Mouse (Mus musculus) liver, embryonic 16.5 days (tissue): ENCODE data around the gene Kcnq1. TPM values are rescaled to one million over a fixed set of nuclear protein-coding genes. Genes with fewer than 3 reads are reported as not detected.

Source experiments
- ATAC-seq: fragments of 200-750 bp; cut with Nextera tagmentation; 2 replicates; pipeline ENCODE4 v1.8.0; 2017; ENCODE audit warnings: low read depth, mild to moderate bottlenecking, moderate number of reproducible peaks, moderate library complexity
- H3K27ac ChIP-seq: fragments of 300-500 bp; sonication (generic); 2 replicates; pipeline ENCODE4 v1.5.1; 2014; ENCODE audit warnings: mild to moderate bottlenecking, low read length
- H3K27me3 ChIP-seq: fragments of 300-500 bp; sonication (generic); 2 replicates; pipeline ENCODE4 v1.6.1; 2014; ENCODE audit warnings: low read depth, low read length, mixed read lengths; ENCODE audit not compliant: control insufficient read depth, insufficient read depth
- H3K36me3 ChIP-seq: fragments of 300-500 bp; sonication (generic); 2 replicates; pipeline ENCODE4 v1.6.1; 2014; ENCODE audit warnings: mild to moderate bottlenecking; ENCODE audit not compliant: control insufficient read depth, insufficient read depth
- H3K4me1 ChIP-seq: fragments of 300-500 bp; sonication (generic); 2 replicates; pipeline ENCODE4 v1.6.1; 2014; ENCODE audit warnings: low read depth, low read length, mixed read lengths; ENCODE audit not compliant: control insufficient read depth
- H3K4me2 ChIP-seq: fragments of 300-500 bp; sonication (generic); 2 replicates; pipeline ENCODE4 v1.6.1; 2014; ENCODE audit warnings: low read depth, low read length, mixed read lengths
- H3K4me3 ChIP-seq: fragments of 300-500 bp; sonication (generic); 2 replicates; pipeline ENCODE4 v1.5.1; 2014; ENCODE audit warnings: low read depth, mild to moderate bottlenecking, low read length
- H3K9ac ChIP-seq: fragments of 300-500 bp; sonication (generic); 2 replicates; pipeline ENCODE4 v1.6.1; 2014; ENCODE audit warnings: low read depth, low read length
- H3K9me3 ChIP-seq: fragments of 300-500 bp; sonication (generic); replicated peaks from 2 replicates; pipeline ENCODE4 v1.6.1; 2016; ENCODE audit warnings: low read length; ENCODE audit not compliant: control insufficient read depth
- WGBS: fragments of 180-500 bp; shearing (Covaris S2); extraction: QIAGEN DNeasy Blood & Tissue Kit; methylation state at CpG from one replicate; pipeline ENCODE4 v1.1.7; 2014; ENCODE audit not compliant: insufficient replicate concordance; 5-methylcytosine and 5-hydroxymethylcytosine counted together
- polyA plus RNA-seq: library from polyadenylated mRNA; unstranded; fragments of >200 nt; fragmentation: Nextera tagmentation; extraction: Ambion mirVana; gene quantifications from 2 replicates; pipeline ENCODE4 v1.2.1, GENCODE M21; 2015

The Kcnq1 gene
- polyA plus RNA-seq, 1 experiment from 2014 or later = 0.65 TPM

GRCm38 (mm10) chr7:143067897-143068296, 38.3 kb upstream of the Kcnq1 start:
- no peak for ATAC-seq
- Histone ChIP-seq H3K27ac (no peak overlapping the region), H3K9ac (no peak overlapping the region), H3K4me3 (no peak overlapping the region), H3K4me1 (peaks cover 15% of the 10 kb centered on the region), H3K27me3 (no peaks in the 10 kb centered on the region), H3K36me3 (peaks cover 20% of the 10 kb centered on the region), H3K4me2 (no peak overlapping the region), H3K9me3 (no peaks in the 10 kb centered on the region)
- WGBS = 72% methylated on average over 3 of the region's 3 CpGs

GRCm38 (mm10) chr7:143068316-143068881, 37.8 kb upstream of the Kcnq1 start:
- WGBS = 57% methylated on average over 13 of the region's 13 CpGs
- ATAC-seq = no peak
- peaks cover 15% of the 10 kb centered on the region for H3K4me1 ChIP-seq
- H3K27me3 ChIP-seq = no peaks in the 10 kb centered on the region
- peaks cover 15% of the 10 kb centered on the region for H3K36me3 ChIP-seq
- peak overlapping the region; percentile 76 for H3K9ac ChIP-seq
- peak overlapping the region; percentile 90 for H3K4me2 ChIP-seq
- no peaks in the 10 kb centered on the region for H3K9me3 ChIP-seq
- H3K4me3 ChIP-seq = peak overlapping the region; percentile 81
- peak overlapping the region; percentile 74 for H3K27ac ChIP-seq

- peak within 1 kb of the TSS; percentile 74 for H3K27ac ChIP-seq
- H3K4me3 ChIP-seq = peak within 1 kb of the TSS; percentile 81
- peak within 1 kb of the TSS; percentile 76 for H3K9ac ChIP-seq
- WGBS = under 1% methylated on average over 51 of the region's 51 CpGs
- ATAC-seq = peak; percentile 96
- H3K4me2 ChIP-seq = peak within 1 kb of the TSS; percentile 90
- H3K36me3 ChIP-seq = peaks cover 14% of the 10 kb centered on the region
- no peaks in the 10 kb centered on the region for H3K27me3 ChIP-seq
- no peaks in the 10 kb centered on the region for H3K9me3 ChIP-seq
- peaks cover 15% of the 10 kb centered on the region for H3K4me1 ChIP-seq
These were observed 37.1 kb upstream of the Kcnq1 start, which contains the start of gene Tssc4 for GRCm38 (mm10) chr7:143068882-143069591. Tssc4 (plus strand) TSS chr7:143069249.

GRCm38 (mm10) chr7:143069751-143070400, 36.3 kb upstream of the Kcnq1 start:
- Histone ChIP-seq H3K4me2 (peak overlapping the region; percentile 90), H3K27ac (peak overlapping the region; percentile 74), H3K4me3 (peak overlapping the region; percentile 81), H3K4me1 (peaks cover 15% of the 10 kb centered on the region), H3K9ac (peak overlapping the region; percentile 76), H3K27me3 (no peaks in the 10 kb centered on the region), H3K36me3 (peaks cover 6% of the 10 kb centered on the region), H3K9me3 (no peaks in the 10 kb centered on the region)
- 8% methylated on average over 30 of the region's 30 CpGs for WGBS
- ATAC-seq = peak; percentile 1; the same call in 1 of the 2 replicates

- peaks cover 2% of the 10 kb centered on the region; the same call in 1 of the 2 replicates for H3K36me3 ChIP-seq
- ATAC-seq = no peak
- peak overlapping the region; percentile 90 for H3K4me2 ChIP-seq
- no peaks in the 10 kb centered on the region for H3K9me3 ChIP-seq
- WGBS = 87% methylated on average over 10 of the region's 10 CpGs
- H3K9ac ChIP-seq = peak overlapping the region; percentile 76
- no peaks in the 10 kb centered on the region for H3K27me3 ChIP-seq
- no peak overlapping the region for H3K27ac ChIP-seq
- peaks cover 15% of the 10 kb centered on the region for H3K4me1 ChIP-seq
- H3K4me3 ChIP-seq = peak overlapping the region; percentile 81
These were observed 35.6 kb upstream of the Kcnq1 start for GRCm38 (mm10) chr7:143070506-143071070.

GRCm38 (mm10) chr7:143072605-143073004, 33.6 kb upstream of the Kcnq1 start:
- Histone ChIP-seq H3K36me3 (no peaks in the 10 kb centered on the region), H3K4me2 (no peak overlapping the region), H3K27ac (no peak overlapping the region), H3K9me3 (no peaks in the 10 kb centered on the region), H3K4me3 (no peak overlapping the region), H3K4me1 (peaks cover 15% of the 10 kb centered on the region), H3K27me3 (no peaks in the 10 kb centered on the region), H3K9ac (no peak overlapping the region)
- no peak for ATAC-seq
- 70% methylated on average over 5 of the region's 5 CpGs for WGBS

- no peak overlapping the region for H3K27ac ChIP-seq
- no peaks in the 10 kb centered on the region for H3K27me3 ChIP-seq
- WGBS = 35% methylated on average over 1 of the region's 1 CpGs
- no peak overlapping the region for H3K4me3 ChIP-seq
- H3K36me3 ChIP-seq = no peaks in the 10 kb centered on the region
- no peaks in the 10 kb centered on the region for H3K9me3 ChIP-seq
- no peak overlapping the region for H3K4me2 ChIP-seq
- no peak overlapping the region for H3K9ac ChIP-seq
- peaks cover 15% of the 10 kb centered on the region for H3K4me1 ChIP-seq
- ATAC-seq = no peak
These were observed 33.1 kb upstream of the Kcnq1 start for GRCm38 (mm10) chr7:143073086-143073485.

- no peak for ATAC-seq
- no peak overlapping the region for H3K9ac ChIP-seq
- 53% methylated on average over 5 of the region's 5 CpGs for WGBS
These were observed 30.8 kb upstream of the Kcnq1 start for GRCm38 (mm10) chr7:143075394-143075793.

More at GRCm38 (mm10) chr7:143075394-143075793, 30.8 kb upstream of the Kcnq1 start:
- Histone ChIP-seq H3K4me2 (no peak overlapping the region), H3K4me1 (peaks cover 5% of the 10 kb centered on the region), H3K27me3 (no peaks in the 10 kb centered on the region), H3K4me3 (no peak overlapping the region), H3K9me3 (no peaks in the 10 kb centered on the region), H3K36me3 (no peaks in the 10 kb centered on the region), H3K27ac (no peak overlapping the region)
